Mouse (Mus musculus): ENCODE results near the gene Sin3a. TPM values are rescaled to one million over a fixed set of nuclear protein-coding genes. Genes with fewer than 3 reads are reported as not detected.

Gene Sin3a
- polyA plus RNA-seq, 1 experiment from 2014 or later: 35.2 TPM

DNA sequence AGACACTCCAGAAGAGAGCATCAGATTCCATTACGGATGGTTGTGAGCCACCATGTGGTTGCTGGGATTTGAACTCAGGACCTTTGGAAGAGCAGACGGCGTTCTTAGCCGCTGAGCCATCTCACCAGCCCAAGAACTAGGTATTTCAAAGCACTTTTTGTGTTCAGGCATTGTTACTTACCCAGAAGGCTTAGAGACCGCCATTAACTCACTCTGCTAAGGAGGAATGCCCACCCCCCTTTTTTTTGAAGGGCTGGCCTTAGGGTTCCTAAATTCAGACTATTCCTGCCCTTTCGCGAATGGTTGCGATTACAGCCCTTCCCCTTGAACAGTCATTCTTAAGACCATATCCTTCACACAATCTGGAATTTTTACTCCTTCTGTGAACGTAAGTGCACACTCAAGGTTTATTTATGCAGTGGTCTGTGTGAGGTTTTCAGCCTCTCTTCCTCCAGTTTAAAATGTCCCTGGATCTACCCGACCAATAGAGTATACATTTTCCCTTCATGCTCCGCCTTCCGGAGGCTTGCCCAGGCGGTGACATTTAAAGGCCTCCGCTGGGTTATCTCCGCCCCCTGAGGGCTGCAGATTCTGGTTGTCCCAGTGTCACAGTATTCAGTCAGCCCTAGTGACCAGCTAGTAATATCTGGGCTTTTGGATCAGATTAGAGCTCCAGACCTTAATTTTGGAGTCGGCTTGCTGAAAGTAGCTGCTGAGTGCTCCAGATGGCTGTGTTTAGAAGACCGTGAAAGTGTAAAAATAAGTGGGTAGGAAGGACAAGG, 3.2 kb downstream of the Sin3a start:
- H3K4me2 ChIP-seq: peak overlapping the region; percentile 84
- no peaks in the 10 kb centered on the region for H3K27me3 ChIP-seq
- H3K4me1 ChIP-seq: peaks cover 26% of the 10 kb centered on the region
- peak overlapping the region; percentile 83 for H3K9ac ChIP-seq
- WGBS: 6% methylated on average over 17 of the region's 17 CpGs
- H3K27ac ChIP-seq: peak overlapping the region; percentile 93
- no peak for ATAC-seq (ENCODE audit: insufficient number of reproducible peaks, insufficient read depth, low FRiP score, low TSS enrichment, low read depth)
- no peaks in the 10 kb centered on the region for H3K36me3 ChIP-seq
- no peaks in the 10 kb centered on the region for H3K9me3 ChIP-seq
- peak overlapping the region; percentile 94 for H3K4me3 ChIP-seq

GRCm38 (mm10) chr9:57075681-57076381, 4.0 kb downstream of the Sin3a start:
- under 1% methylated on average over 43 of the region's 43 CpGs for WGBS
- ATAC-seq (ENCODE audit: insufficient number of reproducible peaks, insufficient read depth, low FRiP score, low TSS enrichment, low read depth): peak; percentile 85
- H3K9me3 ChIP-seq: no peaks in the 10 kb centered on the region
- H3K27ac ChIP-seq: peak overlapping the region; percentile 99
- peak overlapping the region; percentile 94 for H3K4me3 ChIP-seq
- no peaks in the 10 kb centered on the region for H3K27me3 ChIP-seq
- no peaks in the 10 kb centered on the region for H3K36me3 ChIP-seq
- H3K4me2 ChIP-seq: peak overlapping the region; percentile 84
- peak overlapping the region; percentile 92 for H3K9ac ChIP-seq
- peaks cover 18% of the 10 kb centered on the region for H3K4me1 ChIP-seq

DNA sequence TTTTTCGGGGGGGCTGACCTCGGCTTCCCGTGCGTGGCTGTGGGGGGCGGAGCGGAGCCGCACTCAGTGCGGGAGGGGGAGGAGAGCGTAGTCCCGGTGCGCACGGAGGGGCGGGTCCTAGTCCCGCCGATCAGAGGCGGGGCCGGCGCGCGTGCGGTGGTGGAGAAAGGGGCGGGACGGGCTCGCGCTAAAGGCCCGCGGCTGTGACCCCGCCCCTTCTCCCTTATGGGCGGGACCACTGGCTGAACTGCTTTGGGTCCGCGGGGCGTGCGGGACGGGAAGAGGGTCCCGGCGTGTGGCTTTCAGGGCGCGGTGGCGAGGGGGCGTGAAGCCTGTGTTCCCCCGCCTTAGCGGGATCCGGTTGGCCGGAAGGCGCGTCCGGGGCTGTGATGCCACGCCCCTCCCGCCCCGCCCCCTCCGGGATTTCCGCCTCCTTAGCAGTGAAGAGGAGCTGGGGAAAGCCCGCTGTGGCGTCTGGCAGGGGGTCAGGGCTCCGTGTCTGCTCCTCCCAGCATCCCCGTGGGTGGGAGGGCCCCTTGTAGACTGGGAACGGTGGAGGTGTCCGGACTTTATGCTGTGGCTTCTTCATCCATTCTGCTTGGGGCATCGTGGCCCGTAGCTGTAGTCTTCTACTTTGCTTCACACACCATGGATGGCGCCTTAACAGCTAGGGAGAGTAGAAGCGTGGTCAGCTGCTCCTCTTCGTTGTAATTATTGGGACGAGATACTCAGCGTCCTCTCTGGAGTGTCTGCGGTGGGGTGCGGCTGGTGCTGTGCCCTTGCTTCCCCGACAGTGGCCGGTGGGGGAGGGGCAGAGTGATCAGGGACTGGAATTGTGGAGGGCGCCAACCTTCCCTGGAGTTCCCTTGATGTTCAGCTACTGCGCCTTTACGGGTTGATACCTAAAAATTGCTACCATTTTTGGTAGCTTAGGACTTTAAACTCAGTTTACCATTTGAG, 5.1 kb downstream of the Sin3a start:
- Histone ChIP-seq H3K4me3 (peak overlapping the region; percentile 94), H3K27me3 (no peaks in the 10 kb centered on the region), H3K9ac (peak overlapping the region; percentile 92), H3K9me3 (no peaks in the 10 kb centered on the region), H3K4me2 (peak overlapping the region; percentile 84), H3K4me1 (peaks cover 13% of the 10 kb centered on the region), H3K36me3 (no peaks in the 10 kb centered on the region), H3K27ac (peak overlapping the region; percentile 99)
- WGBS: under 1% methylated on average over 70 of the region's 72 CpGs
- ATAC-seq (ENCODE audit: insufficient number of reproducible peaks, insufficient read depth, low FRiP score, low TSS enrichment, low read depth): peak; percentile 7

DNA sequence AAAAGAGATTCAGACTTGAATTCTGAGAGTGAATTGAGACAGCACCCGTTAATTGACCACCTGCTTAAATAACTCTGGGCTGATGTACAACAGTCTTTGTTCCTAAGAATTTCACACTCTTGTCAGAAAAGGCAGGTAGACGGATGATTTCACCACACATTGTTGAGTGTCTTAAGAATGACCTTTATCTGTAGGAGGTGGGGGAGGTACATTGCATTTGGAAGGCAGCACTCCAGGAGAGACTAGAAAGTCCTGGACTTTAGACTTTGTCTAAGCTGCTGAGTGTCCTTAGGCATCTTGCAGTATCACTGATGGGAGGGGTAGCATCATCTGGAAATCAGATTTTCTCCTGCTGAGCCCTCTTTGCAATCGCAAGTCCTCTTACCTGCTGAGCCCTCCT, 10.4 kb downstream of the Sin3a start:
- Histone ChIP-seq H3K4me1 (peaks cover 3% of the 10 kb centered on the region; the same call in 1 of the 2 replicates), H3K36me3 (peaks cover 30% of the 10 kb centered on the region), H3K4me2 (no peak overlapping the region), H3K27ac (no peak overlapping the region), H3K9ac (no peak overlapping the region), H3K9me3 (no peaks in the 10 kb centered on the region), H3K4me3 (no peak overlapping the region), H3K27me3 (no peaks in the 10 kb centered on the region)
- 85% methylated on average over 3 of the region's 3 CpGs for WGBS
- no peak for ATAC-seq (ENCODE audit: insufficient number of reproducible peaks, insufficient read depth, low FRiP score, low TSS enrichment, low read depth)

DNA sequence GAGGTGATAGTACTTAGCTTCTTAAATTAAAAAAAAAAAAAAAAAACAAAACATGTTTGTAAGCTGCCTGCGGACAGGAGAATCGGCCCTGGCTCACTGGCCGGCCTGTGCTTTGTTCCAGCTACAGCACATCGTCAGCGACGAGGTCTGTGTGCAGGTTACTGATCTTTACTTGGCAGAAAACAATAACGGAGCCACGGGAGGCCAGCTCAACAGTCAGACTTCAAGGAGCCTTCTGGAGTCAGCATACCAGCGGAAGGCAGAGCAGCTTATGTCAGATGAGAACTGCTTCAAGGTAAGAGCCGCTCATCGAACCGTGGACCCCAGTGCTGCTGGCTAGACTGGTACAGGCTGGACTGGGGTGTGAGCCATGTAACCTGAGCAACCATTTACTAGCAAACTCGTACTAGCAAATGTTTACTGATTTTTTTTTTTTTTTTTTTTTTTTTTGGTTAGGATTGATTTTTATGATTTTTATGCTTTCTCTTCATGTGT, 45.5 kb downstream of the Sin3a start:
- no peak for ATAC-seq (ENCODE audit: insufficient number of reproducible peaks, insufficient read depth, low FRiP score, low TSS enrichment, low read depth)
- H3K36me3 ChIP-seq: peaks cover 88% of the 10 kb centered on the region
- H3K27ac ChIP-seq: no peak overlapping the region
- H3K9me3 ChIP-seq: no peaks in the 10 kb centered on the region
- H3K4me2 ChIP-seq: no peak overlapping the region
- H3K9ac ChIP-seq: no peak overlapping the region
- H3K27me3 ChIP-seq: no peaks in the 10 kb centered on the region
- 91% methylated on average over 13 of the region's 13 CpGs for WGBS
- no peaks in the 10 kb centered on the region for H3K4me1 ChIP-seq
- H3K4me3 ChIP-seq: no peak overlapping the region

DNA sequence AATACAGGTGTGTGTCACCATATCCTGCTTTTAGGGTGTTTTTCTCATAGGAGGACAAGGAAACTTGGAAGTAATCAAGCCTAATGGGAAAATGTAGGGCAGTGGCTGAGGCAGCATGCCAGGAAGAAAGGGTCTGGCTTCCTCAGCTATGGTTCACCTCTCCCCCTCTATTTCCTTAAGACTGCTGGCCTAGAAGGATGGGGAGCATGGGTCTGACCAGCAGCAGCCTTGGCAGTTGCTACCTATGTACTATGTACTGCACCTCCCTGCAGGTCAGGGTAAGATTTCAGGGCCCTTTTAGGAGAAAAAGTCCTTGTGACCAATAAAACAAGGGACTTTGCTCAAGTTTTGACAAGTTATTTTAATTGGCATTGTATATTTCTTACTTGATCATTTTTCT, 57.8 kb downstream of the Sin3a start:
- Histone ChIP-seq H3K36me3 (peaks cover 44% of the 10 kb centered on the region), H3K27ac (no peak overlapping the region), H3K9ac (no peak overlapping the region; the same call in 1 of the 2 replicates)

DNA sequence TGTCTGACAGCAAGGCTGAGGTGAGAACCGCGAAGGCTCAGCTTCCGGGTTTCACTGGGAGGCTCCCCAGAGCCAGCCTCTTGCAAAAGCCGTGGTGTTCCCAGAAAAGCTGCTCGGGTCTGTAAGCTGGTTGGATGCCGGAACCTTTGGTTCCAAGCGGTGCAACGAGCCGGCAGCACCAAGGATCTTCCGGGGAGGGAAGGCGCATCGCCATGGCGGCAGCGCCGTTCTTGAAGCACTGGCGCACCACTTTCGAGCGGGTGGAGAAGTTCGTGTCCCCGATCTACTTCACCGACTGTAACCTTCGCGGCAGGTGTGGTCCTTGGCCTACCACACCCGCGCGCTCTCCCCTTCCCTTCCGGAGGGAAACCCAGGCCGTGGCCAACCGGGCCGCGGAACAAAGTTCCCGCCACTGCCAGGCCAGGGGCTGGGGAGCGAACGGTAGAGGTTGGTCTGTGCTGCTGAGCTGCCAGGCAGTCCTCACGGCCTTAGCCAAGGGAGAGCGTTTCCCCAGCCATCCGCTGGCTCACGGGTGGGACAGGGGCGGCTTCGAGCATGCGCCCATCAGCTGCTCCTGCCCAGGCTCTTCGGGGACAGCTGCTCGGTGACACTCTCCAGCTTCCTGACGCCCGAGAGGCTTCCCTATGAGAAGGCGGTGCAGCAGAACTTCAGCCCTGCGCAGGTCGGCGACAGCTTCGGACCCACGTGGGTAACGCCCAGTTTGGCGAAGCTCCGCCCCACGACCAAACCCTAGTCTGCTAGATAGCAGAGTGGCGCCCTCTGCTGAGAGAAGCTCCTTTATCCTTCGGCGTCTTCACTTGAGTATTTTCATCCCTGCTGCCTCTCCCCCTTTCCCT, 59.0 kb downstream of the Sin3a start, which contains the start of gene Man2c1:
TSS of gene Man2c1 (plus strand) at position 114 of the 857 bp plus-strand sequence.
- Histone ChIP-seq H3K4me2 (peak within 1 kb of the TSS; percentile 91), H3K9me3 (no peaks in the 10 kb centered on the region), H3K9ac (peak within 1 kb of the TSS; percentile 85), H3K27ac (peak within 1 kb of the TSS; percentile 95), H3K4me3 (peak within 1 kb of the TSS; percentile 86), H3K27me3 (no peaks in the 10 kb centered on the region), H3K36me3 (peaks cover 44% of the 10 kb centered on the region), H3K4me1 (peaks cover 14% of the 10 kb centered on the region)
- under 1% methylated on average over 58 of the region's 58 CpGs for WGBS
- peak; percentile 86 for ATAC-seq (ENCODE audit: insufficient number of reproducible peaks, insufficient read depth, low FRiP score, low TSS enrichment, low read depth)

More for the DNA sequence above, 57.8 kb downstream of the Sin3a start:
- no peak for ATAC-seq (ENCODE audit: insufficient number of reproducible peaks, insufficient read depth, low FRiP score, low TSS enrichment, low read depth)
- peak overlapping the region; percentile 91 for H3K4me2 ChIP-seq
- H3K27me3 ChIP-seq: no peaks in the 10 kb centered on the region
- peaks cover 14% of the 10 kb centered on the region for H3K4me1 ChIP-seq
- H3K4me3 ChIP-seq: no peak overlapping the region
- H3K9me3 ChIP-seq: no peaks in the 10 kb centered on the region

DNA sequence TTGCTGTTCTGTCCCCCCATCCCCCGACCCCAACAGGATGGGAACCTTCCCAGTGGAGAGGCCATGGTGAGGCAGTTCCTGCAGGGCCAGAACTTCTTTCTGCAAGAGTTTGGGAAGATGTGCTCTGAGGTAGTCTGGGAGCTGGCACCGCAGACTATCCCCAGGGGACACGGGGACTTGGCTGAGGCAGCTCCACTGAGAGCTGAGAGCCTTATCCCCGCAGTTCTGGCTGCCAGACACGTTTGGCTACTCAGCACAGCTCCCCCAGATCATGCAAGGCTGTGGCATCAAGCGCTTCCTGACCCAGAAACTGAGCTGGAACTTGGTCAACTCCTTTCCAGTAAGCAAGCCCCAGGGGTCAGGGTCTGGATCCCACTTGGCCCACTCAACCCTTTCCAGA, 65.4 kb downstream of the Sin3a start:
- ATAC-seq (ENCODE audit: insufficient number of reproducible peaks, insufficient read depth, low FRiP score, low TSS enrichment, low read depth): no peak
- Histone ChIP-seq H3K4me2 (no peak overlapping the region), H3K9me3 (no peaks in the 10 kb centered on the region), H3K27ac (no peak overlapping the region), H3K27me3 (no peaks in the 10 kb centered on the region), H3K36me3 (peaks cover 81% of the 10 kb centered on the region), H3K4me1 (no peaks in the 10 kb centered on the region), H3K4me3 (no peak overlapping the region), H3K9ac (no peak overlapping the region)
- WGBS: 81% methylated on average over 6 of the region's 6 CpGs

DNA sequence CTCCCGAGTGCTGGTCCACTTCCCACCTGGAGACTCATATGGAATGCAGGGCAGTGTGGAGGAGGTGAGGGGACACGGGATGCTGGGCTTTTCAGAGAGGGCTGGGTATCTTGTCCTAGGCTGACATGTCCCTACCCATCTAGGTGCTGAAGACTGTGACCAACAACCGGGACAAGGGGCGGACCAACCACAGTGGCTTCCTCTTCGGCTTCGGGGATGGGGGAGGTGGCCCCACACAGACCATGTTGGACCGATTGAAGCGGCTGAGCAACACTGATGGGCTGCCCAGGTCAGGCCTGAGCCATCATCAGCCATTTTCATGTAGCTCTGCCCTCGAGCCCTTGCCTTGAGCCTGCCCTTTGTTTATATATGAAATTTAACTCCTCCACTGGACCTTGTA, 65.9 kb downstream of the Sin3a start:
- no peak overlapping the region for H3K4me3 ChIP-seq
- H3K4me2 ChIP-seq: no peak overlapping the region
- H3K9ac ChIP-seq: 0 out of 2 replicates have a peak overlapping the region, but pooled peaks have one; percentile 23
- H3K4me1 ChIP-seq: no peaks in the 10 kb centered on the region
- peaks cover 84% of the 10 kb centered on the region for H3K36me3 ChIP-seq
- ATAC-seq (ENCODE audit: insufficient number of reproducible peaks, insufficient read depth, low FRiP score, low TSS enrichment, low read depth): peak; percentile 28; the same call in 1 of the 2 replicates
- H3K27ac ChIP-seq: no peak overlapping the region
- WGBS: 85% methylated on average over 9 of the region's 9 CpGs
- H3K9me3 ChIP-seq: no peaks in the 10 kb centered on the region
- H3K27me3 ChIP-seq: no peaks in the 10 kb centered on the region

GRCm38 (mm10) chr9:57138507-57138906, 66.7 kb downstream of the Sin3a start:
- peaks cover 90% of the 10 kb centered on the region for H3K36me3 ChIP-seq
- H3K4me2 ChIP-seq: no peak overlapping the region
- H3K9me3 ChIP-seq: no peaks in the 10 kb centered on the region
- H3K27ac ChIP-seq: no peak overlapping the region
- H3K4me1 ChIP-seq: no peaks in the 10 kb centered on the region
- no peak overlapping the region for H3K4me3 ChIP-seq
- H3K9ac ChIP-seq: no peak overlapping the region
- 89% methylated on average over 6 of the region's 6 CpGs for WGBS
- no peak for ATAC-seq (ENCODE audit: insufficient number of reproducible peaks, insufficient read depth, low FRiP score, low TSS enrichment, low read depth)
- no peaks in the 10 kb centered on the region for H3K27me3 ChIP-seq

All from embryonic facial prominence, embryonic 13.5 days (tissue).